Mouse (Mus musculus) forebrain, embryonic 12.5 days (tissue): ENCODE data around the gene Ubxn6. TPM values are rescaled to one million over a fixed set of nuclear protein-coding genes. Genes with fewer than 3 reads are reported as not detected.

Experiments
- ATAC-seq: fragments of 200-750 bp; cut with Nextera tagmentation; 2 replicates; pipeline ENCODE4 v1.8.0; 2017; ENCODE audit warnings: moderate TSS enrichment; ENCODE audit not compliant: low FRiP score
- H3K27ac ChIP-seq: fragments of 300-500 bp; sonication (generic); 2 replicates; pipeline ENCODE4 v1.5.1; 2016; ENCODE audit warnings: mild to moderate bottlenecking
- H3K27me3 ChIP-seq: fragments of 300-500 bp; sonication (generic); 2 replicates; pipeline ENCODE4 v1.6.1; 2016; ENCODE audit warnings: mild to moderate bottlenecking
- H3K36me3 ChIP-seq: fragments of 300-500 bp; sonication (generic); replicated peaks from 2 replicates; pipeline ENCODE4 v1.6.1; 2016; ENCODE audit warnings: mild to moderate bottlenecking
- H3K4me1 ChIP-seq: fragments of 300-500 bp; sonication (generic); 2 replicates; pipeline ENCODE4 v1.6.1; 2016
- H3K4me2 ChIP-seq: fragments of 300-500 bp; sonication (generic); 2 replicates; pipeline ENCODE4 v1.6.1; 2016; ENCODE audit warnings: mild to moderate bottlenecking, moderate library complexity
- H3K4me3 ChIP-seq: fragments of 300-500 bp; sonication (generic); replicated peaks from 2 replicates; pipeline ENCODE4 v1.5.1; 2016; ENCODE audit warnings: mild to moderate bottlenecking
- H3K9ac ChIP-seq: fragments of 300-500 bp; sonication (generic); 2 replicates; pipeline ENCODE4 v1.6.1; 2016; ENCODE audit warnings: mild to moderate bottlenecking
- H3K9me3 ChIP-seq: fragments of 300-500 bp; sonication (generic); 2 replicates; pipeline ENCODE4 v1.6.1; 2016
- WGBS: fragments of 180-500 bp; shearing (Covaris S2); methylation state at CpG from one replicate; pipeline ENCODE4 v1.1.7; 2016; 5-methylcytosine and 5-hydroxymethylcytosine counted together
- polyA plus RNA-seq: library from polyadenylated mRNA; unstranded; fragments of >200 nt; fragmentation: Nextera tagmentation; extraction: Ambion mirVana; gene quantifications from 2 replicates; pipeline ENCODE4 v1.2.1, GENCODE M21; 2016

The Ubxn6 gene
- polyA plus RNA-seq, 1 experiment from 2014 or later: 49.7 TPM

DNA sequence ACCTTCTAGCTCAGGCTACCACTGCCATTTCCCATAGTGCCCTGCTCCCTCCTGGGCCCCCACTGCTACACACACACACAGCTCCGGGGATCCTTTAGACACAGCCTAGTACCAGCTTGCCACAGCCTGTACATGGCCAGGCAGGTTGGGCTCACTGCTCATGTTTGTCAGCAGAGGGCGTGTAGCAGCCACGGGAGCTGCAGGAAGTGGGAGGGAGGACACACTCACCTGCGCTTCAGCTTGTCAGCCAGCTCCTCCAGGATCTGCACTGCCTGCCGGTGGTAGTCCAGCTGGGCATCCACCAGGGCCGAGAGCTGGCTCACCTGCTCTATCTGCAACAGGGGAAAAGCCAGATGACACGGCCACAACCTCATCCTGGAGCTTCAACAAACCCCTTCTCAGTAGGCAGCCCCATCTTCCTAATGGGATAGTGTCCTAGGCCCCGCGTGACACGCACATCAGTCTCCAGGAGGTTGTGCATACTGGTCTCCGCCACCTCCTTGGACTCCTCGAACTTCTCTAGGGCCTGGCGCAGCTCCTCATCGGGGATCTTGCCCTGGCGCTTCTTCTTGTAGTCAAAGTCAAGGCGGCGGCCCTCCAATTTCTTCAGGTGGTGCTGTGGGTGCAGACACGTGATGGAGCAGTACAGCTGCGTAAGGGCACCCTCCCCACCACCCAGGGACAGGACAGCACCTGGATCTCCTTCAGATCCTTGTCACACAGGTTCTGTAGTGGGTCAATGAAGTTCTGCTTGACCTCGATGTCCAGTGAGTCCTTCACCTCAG lies 56.3 kb downstream of the Ubxn6 start:
- 78% methylated on average over 20 of the region's 20 CpGs for WGBS
- no peak for ATAC-seq
- H3K27ac ChIP-seq: peak overlapping the region; percentile 27; the same call in 1 of the 2 replicates
- H3K9me3 ChIP-seq: no peaks in the 10 kb centered on the region
- H3K9ac ChIP-seq: no peak overlapping the region
- H3K27me3 ChIP-seq: no peaks in the 10 kb centered on the region
- H3K4me3 ChIP-seq: no peak overlapping the region
- peaks cover 65% of the 10 kb centered on the region for H3K36me3 ChIP-seq
- H3K4me1 ChIP-seq: peaks cover 18% of the 10 kb centered on the region; the same call in 1 of the 2 replicates
- H3K4me2 ChIP-seq: no peak overlapping the region

DNA sequence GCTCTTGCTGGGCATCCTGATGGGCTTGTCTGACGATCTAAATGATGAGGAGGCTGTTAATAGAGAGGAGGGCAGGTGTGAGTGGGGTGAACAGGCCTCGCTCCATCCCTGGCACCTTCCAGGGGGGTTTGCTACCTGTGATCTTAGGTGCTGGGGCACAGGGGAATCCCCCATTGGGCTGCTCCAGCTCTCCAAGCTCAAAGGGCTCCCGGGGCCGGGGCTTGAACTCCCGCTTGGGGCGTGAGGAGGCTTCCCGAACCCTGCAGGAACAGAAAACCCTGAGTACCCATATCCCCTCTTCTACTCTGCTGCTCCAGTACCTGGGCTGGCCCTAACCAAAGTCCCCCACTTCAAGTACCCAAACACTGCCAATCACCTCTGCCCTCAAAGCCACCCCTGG lies 57.0 kb downstream of the Ubxn6 start:
- no peak overlapping the region for H3K4me3 ChIP-seq
- peaks cover 67% of the 10 kb centered on the region for H3K36me3 ChIP-seq
- no peak overlapping the region for H3K27ac ChIP-seq
- no peaks in the 10 kb centered on the region for H3K27me3 ChIP-seq
- no peak for ATAC-seq
- 85% methylated on average over 7 of the region's 7 CpGs for WGBS
- H3K4me1 ChIP-seq: peaks cover 11% of the 10 kb centered on the region; the same call in 1 of the 2 replicates
- H3K4me2 ChIP-seq: no peak overlapping the region
- H3K9ac ChIP-seq: no peak overlapping the region
- no peaks in the 10 kb centered on the region for H3K9me3 ChIP-seq

Other genes starting within 250 kb of the Ubxn6 start
- 11.4 TPM in 2 replicates for gene Zfp119a, start 196.1 kb downstream of the Ubxn6 start, polyA plus RNA-seq
- 13.2 and 13.5 TPM in 2 replicates for gene Zfp959, start 182.9 kb downstream of the Ubxn6 start, polyA plus RNA-seq
- gene Zfp119b, start 125.5 kb downstream of the Ubxn6 start, polyA plus RNA-seq: 4.8 and 5.6 TPM in 2 replicates
- 2.3 TPM in 2 replicates for gene Ebi3, start 122.4 kb downstream of the Ubxn6 start, polyA plus RNA-seq
- gene Yju2, start 115.9 kb downstream of the Ubxn6 start, polyA plus RNA-seq: 28.0 and 29.1 TPM in 2 replicates
- gene Shd, start 104.6 kb downstream of the Ubxn6 start, polyA plus RNA-seq: 81.1 and 94.0 TPM in 2 replicates
- gene Fsd1, start 88.5 kb downstream of the Ubxn6 start, polyA plus RNA-seq: 79.7 and 82.4 TPM in 2 replicates
- gene Stap2, start 69.4 kb downstream of the Ubxn6 start, polyA plus RNA-seq: 4.2 and 4.6 TPM in 2 replicates
- 184 and 186 TPM in 2 replicates for gene Mpnd, start 69.3 kb downstream of the Ubxn6 start, polyA plus RNA-seq
- gene Sh3gl1, start 38.4 kb downstream of the Ubxn6 start, polyA plus RNA-seq: 130 and 135 TPM in 2 replicates
- gene Chaf1a, start 34.6 kb downstream of the Ubxn6 start, polyA plus RNA-seq: 39.1 and 43.4 TPM in 2 replicates
- gene Hdgfl2, start 4.6 kb upstream of the Ubxn6 start, polyA plus RNA-seq: 183 and 188 TPM in 2 replicates
- 0.06 and 0.18 TPM in 2 replicates for gene Plin4, start 34.8 kb upstream of the Ubxn6 start, polyA plus RNA-seq
- gene Plin5, start 42.6 kb upstream of the Ubxn6 start, polyA plus RNA-seq: 0.22 TPM in 1 of 2 replicates, not detected in the other
- gene Lrg1, start 47.0 kb upstream of the Ubxn6 start, polyA plus RNA-seq: 0.18 and 0.27 TPM in 2 replicates
- gene Sema6b, start 65.3 kb upstream of the Ubxn6 start, polyA plus RNA-seq: 4.8 and 5.4 TPM in 2 replicates
- 7.5 TPM in 2 replicates for gene Tnfaip8l1, start 87.4 kb upstream of the Ubxn6 start, polyA plus RNA-seq
- 54.5 and 57.3 TPM in 2 replicates for gene Mydgf, start 108.9 kb upstream of the Ubxn6 start, polyA plus RNA-seq
- 43.4 and 48.6 TPM in 2 replicates for gene Dpp9, start 143.9 kb upstream of the Ubxn6 start, polyA plus RNA-seq
- gene Fem1a, start 181.8 kb upstream of the Ubxn6 start, polyA plus RNA-seq: 18.2 and 20.3 TPM in 2 replicates
- 1.5 and 1.7 TPM in 2 replicates for gene Ticam1, start 201.8 kb upstream of the Ubxn6 start, polyA plus RNA-seq
- gene Plin3, start 217.8 kb upstream of the Ubxn6 start, polyA plus RNA-seq: 28.6 and 28.8 TPM in 2 replicates
- gene Arrdc5, start 225.3 kb upstream of the Ubxn6 start, polyA plus RNA-seq: not detected in 2 replicates
- 187 and 198 TPM in 2 replicates for gene Uhrf1, start 228.3 kb upstream of the Ubxn6 start, polyA plus RNA-seq